Mouse (Mus musculus) C2C12 (cell line): ENCODE measurements around the gene Rpl4.

ENCODE experiments used
- CEBPB ChIP-seq: IDR thresholded peaks from one replicate; pipeline ENCODE4 v1.6.1; 2011; ENCODE audit warnings: low read depth, mild to moderate bottlenecking, control low read depth, moderate library complexity
- CTCF ChIP-seq: IDR thresholded peaks from one replicate; pipeline ENCODE4 v1.5.1; 2011; ENCODE audit not compliant: control insufficient read depth, insufficient read depth, insufficient read length
- MAX ChIP-seq: IDR thresholded peaks from one replicate; pipeline ENCODE4 v1.6.1; 2011; ENCODE audit warnings: mild to moderate bottlenecking, control low read depth
- MYOD1 ChIP-seq: IDR thresholded peaks from one replicate; pipeline ENCODE4 v1.6.1; 2011; ENCODE audit warnings: low read depth; ENCODE audit not compliant: control insufficient read depth, insufficient read length

DNA sequence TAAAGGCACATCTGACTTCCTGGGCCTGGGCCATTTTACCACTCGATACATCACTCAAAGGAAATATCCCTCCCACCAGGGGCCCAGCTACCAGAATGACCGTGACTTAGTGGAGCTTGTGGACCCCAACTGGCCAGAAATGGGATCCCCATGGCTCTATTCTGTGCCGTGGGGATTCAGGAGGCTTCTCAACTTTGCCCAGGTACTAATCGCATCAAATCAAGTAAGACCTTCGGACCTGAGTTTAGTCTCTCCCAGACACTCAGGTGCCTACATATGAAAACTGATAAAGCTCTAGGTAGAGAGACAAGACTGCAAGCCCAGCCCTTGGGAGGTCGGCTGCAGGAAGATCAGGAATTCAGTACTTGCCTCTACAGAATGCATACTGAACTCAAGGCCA, 41.6 kb upstream of the Rpl4 start:
- TF ChIP-seq CTCF: no peak
- no peak for TF ChIP-seq CEBPB
- no peak for TF ChIP-seq MAX
- no peak for TF ChIP-seq MYOD1
